Mouse (Mus musculus) C2C12 (cell line): Measurements from ENCODE around the gene Hectd1.

Experiments used
- CTCF ChIP-seq: IDR thresholded peaks from one replicate; pipeline ENCODE4 v1.5.1; 2011; ENCODE audit not compliant: control insufficient read depth, insufficient read depth, insufficient read length
- FOSL1 ChIP-seq: IDR thresholded peaks from one replicate; pipeline ENCODE4 v1.8.0; 2011; ENCODE audit warnings: mild to moderate bottlenecking, low read length; ENCODE audit not compliant: poor library complexity, insufficient read depth, severe bottlenecking
- MAX ChIP-seq: IDR thresholded peaks from one replicate; pipeline ENCODE4 v1.6.1; 2011; ENCODE audit warnings: mild to moderate bottlenecking, control low read depth
- MYOD1 ChIP-seq: IDR thresholded peaks from one replicate; pipeline ENCODE4 v1.6.1; 2011; ENCODE audit warnings: low read depth; ENCODE audit not compliant: control insufficient read depth, insufficient read length
- USF1 ChIP-seq: IDR thresholded peaks from one replicate; pipeline ENCODE4 v1.6.1; 2011; ENCODE audit warnings: low read depth, mild to moderate bottlenecking, control low read depth, moderate library complexity

DNA sequence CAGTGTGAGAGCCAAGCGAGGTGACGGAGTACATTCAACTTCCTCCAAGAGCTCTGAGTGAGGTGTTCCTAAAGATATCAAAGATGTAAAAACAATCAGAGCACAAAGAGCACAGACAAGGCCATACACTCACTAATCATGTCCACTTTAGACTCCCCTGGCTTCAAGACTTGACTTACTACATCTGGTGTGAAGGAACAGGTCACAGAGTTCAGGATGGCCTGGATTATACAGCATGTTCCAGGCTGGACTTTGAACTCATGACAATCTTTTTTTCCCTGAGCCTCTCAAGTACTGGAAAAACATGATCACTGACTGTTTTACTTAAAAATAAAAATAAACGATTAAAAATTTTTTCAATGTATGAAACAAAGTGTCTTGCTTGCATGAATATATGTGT is 70.0 kb downstream of the Hectd1 start:
- TF ChIP-seq USF1 (no peak), CTCF (no peak), MAX (no peak), MYOD1 (no peak), FOSL1 (no peak)
